Mouse (Mus musculus) embryonic facial prominence, embryonic 10.5 days (tissue): Measurements from ENCODE around the gene Cd160. TPM values are rescaled to one million over a fixed set of nuclear protein-coding genes. Genes with fewer than 3 reads are reported as not detected.
A peak's percentile ranks its signal among the peaks of the same experiment; 100 is the strongest.

Source experiments
- DNase-seq: peaks from one replicate; pipeline ENCODE4 v3.0.0-alpha.2; 2017; ENCODE audit warnings: low spot score
- H3K27ac ChIP-seq: fragments of 300-500 bp; sonication (generic); replicated peaks from 2 replicates; pipeline ENCODE4 v1.5.1; 2016; ENCODE audit warnings: mild to moderate bottlenecking
- H3K27me3 ChIP-seq: fragments of 300-500 bp; sonication (generic); replicated peaks from 2 replicates; pipeline ENCODE4 v1.6.1; 2016; ENCODE audit warnings: low read depth, mild to moderate bottlenecking; ENCODE audit not compliant: poor library complexity, severe bottlenecking
- H3K36me3 ChIP-seq: fragments of 300-500 bp; sonication (generic); replicated peaks from 2 replicates; pipeline ENCODE4 v1.6.1; 2016; ENCODE audit warnings: mild to moderate bottlenecking, moderate library complexity
- H3K4me1 ChIP-seq: fragments of 300-500 bp; sonication (generic); 2 replicates; pipeline ENCODE4 v1.6.1; 2016
- H3K4me3 ChIP-seq: fragments of 300-500 bp; sonication (generic); 2 replicates; pipeline ENCODE4 v1.5.1; 2016; ENCODE audit warnings: mild to moderate bottlenecking, moderate library complexity
- H3K9me3 ChIP-seq: fragments of 300-500 bp; sonication (generic); 2 replicates; pipeline ENCODE4 v1.6.1; 2016; ENCODE audit warnings: mild to moderate bottlenecking
- WGBS: fragments of 180-500 bp; shearing (Covaris S2); methylation state at CpG from one replicate; pipeline ENCODE4 v1.1.7; 2016; 5-methylcytosine and 5-hydroxymethylcytosine counted together
- polyA plus RNA-seq: library from polyadenylated mRNA; unstranded; fragments of >200 nt; fragmentation: Nextera tagmentation; extraction: Ambion mirVana; gene quantifications from 2 replicates; pipeline ENCODE4 v1.2.1, GENCODE M21; 2016

Gene Cd160
- polyA plus RNA-seq, 1 experiment from 2014 or later: 0.19 TPM

GRCm38 (mm10) chr3:96823701-96824100 is 5.5 kb downstream of the Cd160 start:
- no peak for DNase-seq
- no peaks in the 10 kb centered on the region for H3K9me3 ChIP-seq
- H3K4me3 ChIP-seq: no peak overlapping the region
- 72% methylated on average over 3 of the region's 3 CpGs for WGBS
- H3K4me1 ChIP-seq: peaks cover 7% of the 10 kb centered on the region; the same call in 1 of the 2 replicates
- H3K27ac ChIP-seq: no peak overlapping the region
- H3K36me3 ChIP-seq: no peaks in the 10 kb centered on the region
- no peaks in the 10 kb centered on the region for H3K27me3 ChIP-seq

GRCm38 (mm10) chr3:96821581-96821980 is 7.6 kb downstream of the Cd160 start:
- 0 out of 2 replicates have a peak, but pooled peaks cover 6% of the 10 kb centered on the region for H3K9me3 ChIP-seq
- 89% methylated on average over 4 of the region's 4 CpGs for WGBS
- H3K4me1 ChIP-seq: peaks cover 7% of the 10 kb centered on the region; the same call in 1 of the 2 replicates
- no peak overlapping the region for H3K4me3 ChIP-seq
- H3K27ac ChIP-seq: no peak overlapping the region
- no peaks in the 10 kb centered on the region for H3K36me3 ChIP-seq
- DNase-seq: no peak
- H3K27me3 ChIP-seq: no peaks in the 10 kb centered on the region

GRCm38 (mm10) chr3:96820116-96820915 is 8.8 kb downstream of the Cd160 start:
- 0 out of 2 replicates have a peak, but pooled peaks cover 6% of the 10 kb centered on the region for H3K9me3 ChIP-seq
- H3K27ac ChIP-seq: no peak overlapping the region
- no peaks in the 10 kb centered on the region for H3K27me3 ChIP-seq
- 79% methylated on average over 6 of the region's 6 CpGs for WGBS
- H3K36me3 ChIP-seq: no peaks in the 10 kb centered on the region
- no peak overlapping the region for H3K4me3 ChIP-seq
- no peak for DNase-seq
- peaks cover 5% of the 10 kb centered on the region; the same call in 1 of the 2 replicates for H3K4me1 ChIP-seq

- no peaks in the 10 kb centered on the region for H3K27me3 ChIP-seq
- H3K36me3 ChIP-seq: no peaks in the 10 kb centered on the region
- peaks cover 13% of the 10 kb centered on the region for H3K4me1 ChIP-seq
- H3K4me3 ChIP-seq: no peak overlapping the region
- 0 out of 2 replicates have a peak, but pooled peaks cover 6% of the 10 kb centered on the region for H3K9me3 ChIP-seq
- no peak overlapping the region for H3K27ac ChIP-seq
- no peak for DNase-seq
- WGBS: 52% methylated on average over 6 of the region's 6 CpGs
These were observed 14.8 kb downstream of the Cd160 start for GRCm38 (mm10) chr3:96814342-96814741.

- Histone ChIP-seq H3K4me3 (no peak overlapping the region), H3K4me1 (peaks cover 14% of the 10 kb centered on the region), H3K36me3 (no peaks in the 10 kb centered on the region), H3K27me3 (no peaks in the 10 kb centered on the region), H3K27ac (no peak overlapping the region), H3K9me3 (0 out of 2 replicates have a peak, but pooled peaks cover 6% of the 10 kb centered on the region)
- no peak for DNase-seq
- 67% methylated on average over 7 of the region's 7 CpGs for WGBS
These were observed 15.4 kb downstream of the Cd160 start for GRCm38 (mm10) chr3:96813591-96814244.

- H3K4me1 ChIP-seq: peaks cover 18% of the 10 kb centered on the region
- peak; percentile 56 for DNase-seq
- no peaks in the 10 kb centered on the region for H3K27me3 ChIP-seq
- H3K27ac ChIP-seq: no peak overlapping the region
- no peaks in the 10 kb centered on the region for H3K36me3 ChIP-seq
- WGBS: 36% methylated on average over 9 of the region's 9 CpGs
- H3K9me3 ChIP-seq: 0 out of 2 replicates have a peak, but pooled peaks cover 6% of the 10 kb centered on the region
- H3K4me3 ChIP-seq: no peak overlapping the region
These were observed 16.0 kb downstream of the Cd160 start for GRCm38 (mm10) chr3:96813106-96813505.

GRCm38 (mm10) chr3:96812395-96813091 is 16.6 kb downstream of the Cd160 start:
- WGBS: 48% methylated on average over 20 of the region's 20 CpGs
- DNase-seq: peak; percentile 81
- 0 out of 2 replicates have a peak, but pooled peaks cover 2% of the 10 kb centered on the region for H3K9me3 ChIP-seq
- no peaks in the 10 kb centered on the region for H3K36me3 ChIP-seq
- H3K4me3 ChIP-seq: no peak overlapping the region
- H3K27me3 ChIP-seq: no peaks in the 10 kb centered on the region
- H3K4me1 ChIP-seq: peaks cover 19% of the 10 kb centered on the region
- no peak overlapping the region for H3K27ac ChIP-seq

- H3K27ac ChIP-seq: no peak overlapping the region
- no peak overlapping the region for H3K4me3 ChIP-seq
- no peaks in the 10 kb centered on the region for H3K9me3 ChIP-seq
- no peaks in the 10 kb centered on the region for H3K27me3 ChIP-seq
- 88% methylated on average over 3 of the region's 3 CpGs for WGBS
- no peak for DNase-seq
- peaks cover 3% of the 10 kb centered on the region; the same call in 1 of the 2 replicates for H3K36me3 ChIP-seq
- peaks cover 19% of the 10 kb centered on the region for H3K4me1 ChIP-seq
These were observed 17.9 kb downstream of the Cd160 start for GRCm38 (mm10) chr3:96811232-96811631.

GRCm38 (mm10) chr3:96808651-96809050 is 20.5 kb downstream of the Cd160 start:
- WGBS: 78% methylated on average over 3 of the region's 3 CpGs
- no peaks in the 10 kb centered on the region for H3K9me3 ChIP-seq
- H3K27ac ChIP-seq: no peak overlapping the region

GRCm38 (mm10) chr3:96808136-96808535 is 21.0 kb downstream of the Cd160 start:
- no peak overlapping the region for H3K4me3 ChIP-seq
- WGBS: 75% methylated on average over 3 of the region's 3 CpGs

More at GRCm38 (mm10) chr3:96808651-96809050, 20.5 kb downstream of the Cd160 start:
- peaks cover 9% of the 10 kb centered on the region; the same call in 1 of the 2 replicates for H3K36me3 ChIP-seq
- no peak overlapping the region for H3K4me3 ChIP-seq
- no peaks in the 10 kb centered on the region for H3K27me3 ChIP-seq
- no peak for DNase-seq
- peaks cover 13% of the 10 kb centered on the region; the same call in 1 of the 2 replicates for H3K4me1 ChIP-seq

GRCm38 (mm10) chr3:96802214-96802613 is 26.9 kb downstream of the Cd160 start:
- Histone ChIP-seq H3K4me1 (no peaks in the 10 kb centered on the region), H3K27ac (no peak overlapping the region), H3K36me3 (peaks cover 11% of the 10 kb centered on the region; the same call in 1 of the 2 replicates), H3K4me3 (no peak overlapping the region), H3K27me3 (no peaks in the 10 kb centered on the region), H3K9me3 (no peaks in the 10 kb centered on the region)
- DNase-seq: no peak
- 84% methylated on average over 1 of the region's 1 CpGs for WGBS

More at GRCm38 (mm10) chr3:96808136-96808535, 21.0 kb downstream of the Cd160 start:
- Histone ChIP-seq H3K9me3 (no peaks in the 10 kb centered on the region), H3K4me1 (peaks cover 7% of the 10 kb centered on the region; the same call in 1 of the 2 replicates), H3K27ac (no peak overlapping the region), H3K27me3 (no peaks in the 10 kb centered on the region), H3K36me3 (peaks cover 9% of the 10 kb centered on the region; the same call in 1 of the 2 replicates)
- no peak for DNase-seq

GRCm38 (mm10) chr3:96800254-96800653 is 28.9 kb downstream of the Cd160 start:
- Histone ChIP-seq H3K4me1 (no peaks in the 10 kb centered on the region), H3K27me3 (no peaks in the 10 kb centered on the region), H3K27ac (no peak overlapping the region), H3K4me3 (no peak overlapping the region), H3K9me3 (no peaks in the 10 kb centered on the region), H3K36me3 (peaks cover 17% of the 10 kb centered on the region)
- DNase-seq: no peak
- 85% methylated on average over 11 of the region's 11 CpGs for WGBS
